In the genomic region with DNA sequence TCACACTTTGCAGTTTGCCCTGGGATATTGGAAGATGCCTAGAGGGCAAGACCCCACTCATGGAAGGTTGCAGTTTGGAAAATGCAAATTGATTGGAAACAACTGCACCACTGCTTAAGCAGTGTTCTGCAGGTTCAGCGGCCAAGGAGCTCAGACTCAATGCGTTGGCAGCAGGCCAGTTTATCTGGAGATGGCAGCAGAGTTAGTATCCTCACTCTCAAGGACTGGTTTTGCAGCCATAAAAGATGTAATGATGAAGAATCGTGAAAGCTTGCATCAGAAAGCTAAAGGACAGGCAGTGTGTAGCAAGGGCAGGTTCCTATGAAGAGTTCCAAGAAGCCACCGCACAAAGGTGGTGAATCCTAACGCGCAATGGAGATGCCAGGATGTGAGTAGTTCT, we compare ENCODE assay signal across 15 mouse cellular contexts. TPM values are rescaled to one million over a fixed set of nuclear protein-coding genes. Genes with fewer than 3 reads are reported as not detected.
DNase-seq lines count a peak whose midpoint lies in the region.
"Had no signal": no experiment of that assay in that cellular context is flagged by ENCODE, and none has a peak within 500 bp of the region (broad histone marks: within the 10 kb centered on the region; RNA-seq: fewer than 3 reads in every experiment).

No protein-coding gene starts in this region.

- DNase-seq in cerebellum, postnatal 36 days: peak; percentile 13 to 15
- DNase-seq in cerebellum, postnatal 4 days (ENCODE audit: low spot score in 2 of 2): no peak
- DNase-seq in left cerebral cortex, postnatal 4 days: peak; percentile 6
- DNase-seq in left cerebral cortex, postnatal 10 days (ENCODE audit: extremely low spot score in 1 of 2, low spot score in 2 of 2): no peak
- peak; percentile 80 for DNase-seq in MN1 (ENCODE audit: low spot score)
- DNase-seq in adrenal gland, postnatal 36 days: peak; percentile 39 to 45
- no peak for DNase-seq in testis, postnatal 10 days (ENCODE audit: low spot score)
- DNase-seq: forebrain, postnatal 0 days; gastrocnemius, postnatal 36 days; kidney, adult 8-10 months; layer of hippocampus, adult 9-11 months; liver, embryonic 13.5 days; retina, postnatal 1 day; thymus, postnatal 36 days had no signal

- intact Hi-C loops in left cerebral cortex, postnatal 4 days (cut with DNase I): no loop called here
- intact Hi-C loops in left cerebral cortex, postnatal 10 days (cut with DNase I): no loop called here

RNA-seq across cellular contexts. Expression of gene Dzank1, which starts 25.1 kb away (rescaled TPM):
- 10 to 100 TPM; 37.3 to 43.6 TPM for total RNA-seq in left cerebral cortex, postnatal 4 days (2021)
- total RNA-seq in left cerebral cortex, postnatal 10 days (2021): 100 to 1,000 TPM; 102 to 109 TPM
- 1 to 10 TPM; 2.4 to 2.7 TPM for total RNA-seq in adrenal gland, postnatal 36 days (2021)
- total RNA-seq: monocyte, adult 5-6 weeks had no signal

RNA-seq across cellular contexts. Expression of gene Polr3f, which starts 25.4 kb away (rescaled TPM):
- 10 to 100 TPM; 29.9 to 32.0 TPM for total RNA-seq in left cerebral cortex, postnatal 4 days (2021)
- 10 to 100 TPM; 25.2 to 26.7 TPM for total RNA-seq in left cerebral cortex, postnatal 10 days (2021)
- total RNA-seq in adrenal gland, postnatal 36 days (2021): 10 to 100 TPM; 22.2 to 22.3 TPM

RNA-seq across cellular contexts. Expression of gene Rbbp9, which starts 48.5 kb away (rescaled TPM):
- 10 to 100 TPM; 22.8 to 26.0 TPM for total RNA-seq in left cerebral cortex, postnatal 4 days (2021)
- total RNA-seq in left cerebral cortex, postnatal 10 days (2021): 10 to 100 TPM; 24.4 to 26.5 TPM
- total RNA-seq in adrenal gland, postnatal 36 days (2021): 10 to 100 TPM; 30.4 to 32.7 TPM

RNA-seq across cellular contexts. Expression of gene Sec23b, which starts 53.9 kb away (rescaled TPM):
- 10 to 100 TPM; 36.3 to 46.3 TPM for total RNA-seq in left cerebral cortex, postnatal 4 days (2021)
- total RNA-seq in left cerebral cortex, postnatal 10 days (2021): 10 to 100 TPM; 42.4 to 44.8 TPM
- total RNA-seq in adrenal gland, postnatal 36 days (2021): 100 to 1,000 TPM in 1 of 2 experiments, 10 to 100 TPM in 1; 89.6 to 101 TPM

Comparison
In these comparisons a context has a peak if more than half of its experiments do, and no peak if none do; other contexts are left out.
1. DNase-seq: peak in cerebellum, postnatal 36 days (2 of 2), left cerebral cortex, postnatal 4 days (single experiment), MN1 (single experiment) and adrenal gland, postnatal 36 days (2 of 2); none in cerebellum, postnatal 4 days (0 of 2), left cerebral cortex, postnatal 10 days (0 of 2) and testis, postnatal 10 days (single experiment).
2. RNA of gene Dzank1, which starts 25.1 kb away (total RNA-seq): 102 to 109 TPM in left cerebral cortex, postnatal 10 days and 37.3 to 43.6 TPM in left cerebral cortex, postnatal 4 days; 2.4 to 2.7 TPM in adrenal gland, postnatal 36 days; every median in the first group is over 10 times any median in the second.